Mouse (Mus musculus) bone marrow, adult 2 months (tissue): ENCODE measurements around the gene Nucb1.

Experiments used
- CTCF ChIP-seq: fragments of 200-500 bp; IDR thresholded peaks from 2 replicates; pipeline ENCODE4 v1.5.1; 2011; ENCODE audit warnings: low read length, control low read depth; ENCODE audit not compliant: control insufficient read depth, insufficient read depth
- POLR2A ChIP-seq: fragments of 200-500 bp; IDR thresholded peaks from 2 replicates; pipeline ENCODE4 v1.6.1; 2011; ENCODE audit warnings: low read depth, mild to moderate bottlenecking, control low read depth, low read length, borderline replicate concordance; ENCODE audit not compliant: control insufficient read depth

DNA sequence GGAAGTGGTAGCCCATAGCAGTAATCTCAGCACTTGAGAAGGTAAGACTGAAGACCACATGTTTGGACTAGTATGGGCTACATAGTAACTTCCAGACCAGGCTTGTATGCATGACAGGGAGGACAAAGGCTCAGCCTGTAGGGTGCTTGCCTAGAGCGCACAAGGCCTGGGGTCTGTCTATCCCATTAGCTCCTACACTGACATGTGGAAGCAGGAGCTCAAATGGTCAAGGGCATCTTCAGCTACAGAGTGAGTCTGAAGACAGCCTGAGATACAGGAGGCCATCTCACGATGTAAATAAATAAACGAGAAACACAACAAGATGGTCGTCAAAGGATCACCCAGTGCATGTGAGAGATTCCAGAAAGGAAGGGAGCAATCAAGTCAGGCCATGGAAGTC, 47.9 kb downstream of the Nucb1 start:
- no peak for TF ChIP-seq CTCF
- TF ChIP-seq POLR2A, result no peak
